Mouse (Mus musculus) duodenum, adult 2 months (tissue): ENCODE data around the gene Fancd2os. TPM values are rescaled to one million over a fixed set of nuclear protein-coding genes. Genes with fewer than 3 reads are reported as not detected.

Source experiments
- polyA plus RNA-seq: library from polyadenylated mRNA; depleted of rRNA; stranded (reverse); fragments of >200 nt; gene quantifications from 2 replicates; pipeline ENCODE4 v1.2.3, GENCODE M21; 2012; ENCODE audit warnings: low replicate concordance; rRNA removed

The Fancd2os gene
- polyA plus RNA-seq, result not detected in 2 replicates

DNA sequence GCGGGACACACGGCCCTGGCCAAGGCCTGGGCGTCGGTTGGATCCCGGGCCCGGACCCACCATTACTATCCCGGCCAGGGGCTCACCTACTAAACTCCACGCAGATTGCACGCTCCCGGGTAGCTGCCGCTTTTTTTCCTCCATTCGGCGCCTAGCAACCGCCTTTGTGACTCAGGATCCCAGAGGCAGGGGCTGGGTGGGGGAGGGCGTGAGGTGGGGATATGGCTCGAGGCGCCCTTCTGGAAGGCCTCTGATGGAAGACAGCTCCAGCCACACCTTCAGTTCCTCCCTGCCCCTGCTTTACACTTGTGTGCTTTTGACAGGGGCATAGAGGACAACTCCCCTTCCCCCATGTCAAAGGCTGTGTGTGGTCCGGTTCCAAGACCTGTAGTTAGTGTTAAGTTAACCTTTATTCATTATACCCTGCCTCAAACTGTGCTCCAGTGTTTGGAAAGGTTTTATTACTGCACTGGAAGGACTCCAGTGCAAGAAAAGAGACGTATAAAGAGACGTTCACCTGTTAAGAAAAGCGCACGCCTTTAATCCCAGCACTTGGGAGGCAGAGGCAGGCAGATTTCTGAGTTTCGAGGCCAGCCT lies at the start of gene Fancd2os:
Fancd2os (minus strand) TSS at position 173 of the 597 bp plus-strand sequence.

DNA sequence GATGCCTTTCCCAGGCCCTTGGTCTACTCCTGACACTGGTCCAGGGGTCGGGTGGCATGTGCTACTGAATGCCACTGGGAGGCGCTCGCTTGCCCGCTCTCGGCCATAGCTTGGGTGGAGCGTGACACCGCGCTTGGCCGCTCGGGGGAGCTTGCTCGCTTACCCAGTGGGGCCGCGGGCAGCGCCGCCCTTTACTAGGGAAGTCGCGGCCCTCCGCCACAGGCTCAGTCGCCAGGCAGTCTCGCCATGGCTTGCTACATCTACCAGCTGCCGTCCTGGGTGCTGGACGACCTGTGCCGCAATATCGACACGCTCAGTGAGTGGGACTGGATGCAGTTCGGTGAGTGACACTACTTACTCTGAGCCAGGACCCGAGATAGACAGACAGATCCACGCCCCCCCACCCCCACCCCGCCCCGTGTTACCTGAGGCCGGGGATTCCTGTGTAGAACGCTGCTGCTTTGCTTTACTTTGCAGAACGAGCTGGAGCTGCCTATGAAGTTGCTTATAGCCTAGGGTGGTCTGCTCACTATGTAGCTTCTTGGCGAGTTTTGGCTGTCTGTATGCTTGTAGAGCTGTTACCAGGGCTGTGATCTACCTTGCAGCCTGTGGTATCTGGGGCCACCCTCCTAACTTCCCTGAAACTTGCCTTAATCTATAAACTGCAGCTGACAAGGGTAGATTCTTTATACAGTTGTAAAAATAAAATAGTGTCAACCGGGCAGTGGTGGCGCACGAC lies 38.0 kb upstream of the Fancd2os start, which contains the start of gene Irak2:
Irak2 (plus strand) TSS at position 166 of the 739 bp plus-strand sequence.

DNA sequence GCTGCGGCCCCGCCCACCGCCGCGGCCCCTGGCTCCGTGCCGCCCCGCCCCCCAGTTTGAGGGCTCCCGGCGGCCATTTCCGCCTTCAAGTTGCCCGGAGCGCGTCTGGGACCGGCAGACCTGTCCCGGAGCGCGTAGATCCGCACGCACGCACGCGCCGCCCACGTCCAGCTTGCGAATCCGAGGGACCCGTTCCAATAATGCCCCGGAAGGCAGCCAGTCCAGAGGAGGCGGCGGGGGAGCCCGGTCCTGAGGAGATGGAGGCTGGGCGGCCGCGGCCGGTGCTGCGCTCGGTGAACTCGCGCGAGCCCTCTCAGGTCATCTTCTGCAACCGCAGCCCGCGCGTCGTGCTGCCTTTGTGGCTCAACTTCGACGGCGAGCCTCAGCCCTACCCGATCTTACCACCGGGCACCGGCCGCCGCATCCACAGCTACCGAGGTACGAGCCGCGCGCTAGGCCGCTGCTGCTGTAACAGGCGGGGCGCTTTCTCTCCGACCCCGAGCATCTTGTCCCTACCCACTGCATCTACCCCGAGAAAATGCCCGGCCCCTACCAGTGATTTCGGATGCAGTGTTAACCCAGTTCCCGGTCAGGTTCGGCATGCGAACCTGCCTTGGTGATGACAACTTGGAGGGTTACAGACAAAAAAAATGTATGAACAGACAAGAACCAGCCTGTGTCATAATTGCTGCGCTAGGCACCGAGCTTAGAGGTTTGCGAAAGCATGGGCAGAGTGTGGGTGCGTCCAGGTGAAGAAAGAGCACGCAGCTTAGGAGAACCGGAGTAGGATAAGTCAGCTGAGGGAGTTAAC lies 23.6 kb upstream of the Fancd2os start, which contains the start of gene Vhl:
Vhl (plus strand) TSS at position 19 of the 811 bp plus-strand sequence.

DNA sequence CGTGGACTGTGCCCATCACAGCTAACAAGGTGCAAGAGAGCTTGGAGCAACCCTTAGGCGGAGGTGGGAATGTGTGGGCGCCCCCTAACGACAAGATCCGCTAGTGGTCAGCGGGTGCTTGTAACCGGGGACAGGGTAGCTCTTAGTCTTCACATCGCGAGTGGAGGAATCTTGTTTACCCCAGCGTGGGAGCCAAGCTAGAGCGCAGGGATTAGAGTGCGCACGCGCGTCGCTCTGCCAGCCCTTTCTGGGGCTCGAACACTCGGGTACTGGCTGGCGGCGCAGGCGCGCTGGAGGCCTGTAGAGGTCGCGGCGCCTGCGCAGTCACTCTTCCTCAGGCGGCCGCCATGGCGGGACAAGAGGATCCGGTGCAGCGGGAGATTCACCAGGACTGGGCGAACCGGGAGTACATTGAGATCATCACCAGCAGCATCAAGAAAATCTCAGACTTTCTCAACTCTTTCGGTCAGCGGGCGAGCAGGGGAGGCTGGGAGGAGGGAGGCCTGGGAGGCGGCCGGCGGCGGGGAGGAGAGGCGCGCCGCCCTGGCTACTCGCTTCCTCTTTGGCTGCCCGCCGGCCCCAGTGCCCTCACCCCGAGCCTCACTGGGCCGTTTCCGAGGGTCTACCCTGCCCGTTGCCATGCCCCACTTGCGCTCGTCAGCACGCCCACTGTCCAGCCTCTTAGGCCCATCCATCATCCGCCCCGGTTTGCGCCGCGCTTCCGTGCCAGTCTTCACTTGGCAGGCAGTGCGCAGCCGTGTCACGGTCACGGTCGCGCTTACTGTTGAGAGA lies 4.1 kb upstream of the Fancd2os start, which contains the start of gene Brk1:
Brk1 (plus strand) TSS at position 341 of the 792 bp plus-strand sequence.

Other genes with a start within 250 kb of the Fancd2os start
- 15.6 and 22.6 TPM in 2 replicates for gene Tada3, start 222.8 kb downstream of the Fancd2os start, polyA plus RNA-seq
- gene Arpc4, start 222.6 kb downstream of the Fancd2os start, polyA plus RNA-seq, result 67.3 and 119 TPM in 2 replicates
- gene Ttll3, start 211.5 kb downstream of the Fancd2os start, polyA plus RNA-seq, result 8.6 and 11.1 TPM in 2 replicates
- 84.5 and 129 TPM in 2 replicates for gene Rpusd3, start 181.4 kb downstream of the Fancd2os start, polyA plus RNA-seq
- 128 and 320 TPM in 2 replicates for gene Cidec, start 165.0 kb downstream of the Fancd2os start, polyA plus RNA-seq
- gene Jagn1, start 158.1 kb downstream of the Fancd2os start, polyA plus RNA-seq, result 30.9 and 44.6 TPM in 2 replicates
- 4.0 and 14.6 TPM in 2 replicates for gene Il17re, start 142.2 kb downstream of the Fancd2os start, polyA plus RNA-seq
- gene Il17rc, start 129.3 kb downstream of the Fancd2os start, polyA plus RNA-seq, result 244 and 628 TPM in 2 replicates
- gene Creld1, start 117.4 kb downstream of the Fancd2os start, polyA plus RNA-seq, result 7.6 and 8.4 TPM in 2 replicates
- gene Prrt3, start 98.8 kb downstream of the Fancd2os start, polyA plus RNA-seq, result 0.04 and 0.15 TPM in 2 replicates
- 18.4 and 21.6 TPM in 2 replicates for gene Emc3, start 69.1 kb downstream of the Fancd2os start, polyA plus RNA-seq
- gene Fancd2, start 69.0 kb downstream of the Fancd2os start, polyA plus RNA-seq, result 0.89 and 1.6 TPM in 2 replicates
- 67.1 and 90.7 TPM in 2 replicates for gene Brk1, start 4.1 kb upstream of the Fancd2os start, polyA plus RNA-seq
- 5.1 and 7.9 TPM in 2 replicates for gene Vhl, start 23.2 kb upstream of the Fancd2os start, polyA plus RNA-seq
- gene Irak2, start 37.8 kb upstream of the Fancd2os start, polyA plus RNA-seq, result 40.6 and 58.1 TPM in 2 replicates
- gene Tatdn2, start 96.3 kb upstream of the Fancd2os start, polyA plus RNA-seq, result 13.8 and 16.6 TPM in 2 replicates
- 31.2 and 52.7 TPM in 2 replicates for gene Ghrl, start 119.2 kb upstream of the Fancd2os start, polyA plus RNA-seq
- 157 and 205 TPM in 2 replicates for gene Sec13, start 140.0 kb upstream of the Fancd2os start, polyA plus RNA-seq